Mouse (Mus musculus) intestine, postnatal 0 days (tissue): ENCODE measurements at regions not wholly inside any gene's neighbourhood (a gene's known extent, or its start where the extent isn't known, plus 50 kb on each side); places are given as distances from the start of the nearest gene placed in this dataset.

Experiments
- ATAC-seq: fragments of 200-750 bp; cut with Nextera tagmentation; 2 replicates; pipeline ENCODE4 v1.8.0; 2017; ENCODE audit warnings: mild to moderate bottlenecking, moderate TSS enrichment, moderate library complexity
- H3K27ac ChIP-seq: fragments of 300-500 bp; sonication (generic); 2 replicates; pipeline ENCODE4 v1.5.1; 2014; ENCODE audit warnings: mild to moderate bottlenecking, low read depth, low read length, moderate library complexity
- H3K27me3 ChIP-seq: fragments of 300-500 bp; sonication (generic); replicated peaks from 2 replicates; pipeline ENCODE4 v1.6.1; 2014; ENCODE audit warnings: low read length, mixed read lengths; ENCODE audit not compliant: control insufficient read depth, insufficient read depth
- H3K36me3 ChIP-seq: fragments of 300-500 bp; sonication (generic); 2 replicates; pipeline ENCODE4 v1.6.1; 2014; ENCODE audit warnings: mild to moderate bottlenecking, moderate library complexity; ENCODE audit not compliant: control insufficient read depth, insufficient read depth
- H3K4me1 ChIP-seq: fragments of 300-500 bp; sonication (generic); replicated peaks from 2 replicates; pipeline ENCODE4 v1.6.1; 2014; ENCODE audit warnings: antibody characterized with exemption, low read length, mixed read lengths; ENCODE audit not compliant: control insufficient read depth, insufficient read depth
- H3K4me2 ChIP-seq: fragments of 300-500 bp; sonication (generic); replicated peaks from 2 replicates; pipeline ENCODE4 v1.6.1; 2014; ENCODE audit warnings: low read depth, mild to moderate bottlenecking, moderate library complexity
- H3K4me3 ChIP-seq: fragments of 300-500 bp; sonication (generic); 2 replicates; pipeline ENCODE4 v1.5.1; 2014; ENCODE audit warnings: low read depth, low read length
- H3K9ac ChIP-seq: fragments of 300-500 bp; sonication (generic); 2 replicates; pipeline ENCODE4 v1.6.1; 2014; ENCODE audit warnings: mild to moderate bottlenecking, low read depth, low read length
- H3K9me3 ChIP-seq: fragments of 300-500 bp; sonication (generic); 2 replicates; pipeline ENCODE4 v1.6.1; 2016; ENCODE audit warnings: mixed run types; ENCODE audit not compliant: control insufficient read depth
- CTCF ChIP-seq: sonication (generic); IDR thresholded peaks from 2 replicates; pipeline ENCODE4 v1.5.1; 2016; ENCODE audit warnings: low read depth, mild to moderate bottlenecking, control low read depth, antibody characterized with exemption, moderate library complexity
- WGBS: fragments of 180-500 bp; shearing (Covaris S2); extraction: QIAGEN DNeasy Blood & Tissue Kit; methylation state at CpG from one replicate; pipeline ENCODE4 v1.1.7; 2014; 5-methylcytosine and 5-hydroxymethylcytosine counted together

- H3K9ac ChIP-seq, result no peak overlapping the region
- H3K9me3 ChIP-seq, result no peaks in the 10 kb centered on the region
- H3K27me3 ChIP-seq, result no peaks in the 10 kb centered on the region
- 85% methylated on average over 2 of the region's 2 CpGs for WGBS
- no peak for ATAC-seq
- H3K4me2 ChIP-seq, result no peak overlapping the region
- H3K36me3 ChIP-seq, result no peaks in the 10 kb centered on the region
- no peak for TF ChIP-seq CTCF
- H3K27ac ChIP-seq, result no peak overlapping the region
- H3K4me3 ChIP-seq, result no peak overlapping the region
- H3K4me1 ChIP-seq, result no peaks in the 10 kb centered on the region
Observed at GRCm38 (mm10) chr14:62159690-62160089, 132.7 kb upstream of the Rnaseh2b start.

GRCm38 (mm10) chr14:62163120-62163796, 129.1 kb upstream of the Rnaseh2b start:
- no peaks in the 10 kb centered on the region for H3K36me3 ChIP-seq
- no peak overlapping the region for H3K4me2 ChIP-seq
- H3K27ac ChIP-seq, result no peak overlapping the region
- no peaks in the 10 kb centered on the region for H3K4me1 ChIP-seq
- WGBS, result 57% methylated on average over 12 of the region's 12 CpGs
- H3K9ac ChIP-seq, result no peak overlapping the region
- no peaks in the 10 kb centered on the region for H3K9me3 ChIP-seq
- no peak for TF ChIP-seq CTCF
- H3K4me3 ChIP-seq, result no peak overlapping the region
- ATAC-seq, result no peak
- no peaks in the 10 kb centered on the region for H3K27me3 ChIP-seq

- Histone ChIP-seq H3K27ac (no peak overlapping the region), H3K4me1 (no peaks in the 10 kb centered on the region), H3K9me3 (no peaks in the 10 kb centered on the region), H3K36me3 (no peaks in the 10 kb centered on the region), H3K9ac (no peak overlapping the region), H3K4me2 (no peak overlapping the region), H3K4me3 (no peak overlapping the region), H3K27me3 (no peaks in the 10 kb centered on the region)
- no peak for TF ChIP-seq CTCF
- ATAC-seq, result no peak
- 69% methylated on average over 4 of the region's 4 CpGs for WGBS
Observed at GRCm38 (mm10) chr14:62164918-62165317, 127.5 kb upstream of the Rnaseh2b start.

GRCm38 (mm10) chr14:62166006-62166405, 126.4 kb upstream of the Rnaseh2b start:
- ATAC-seq, result no peak
- Histone ChIP-seq H3K4me2 (no peak overlapping the region), H3K36me3 (no peaks in the 10 kb centered on the region), H3K27ac (no peak overlapping the region), H3K4me1 (no peaks in the 10 kb centered on the region), H3K9me3 (no peaks in the 10 kb centered on the region), H3K27me3 (no peaks in the 10 kb centered on the region), H3K4me3 (no peak overlapping the region), H3K9ac (no peak overlapping the region)
- no peak for TF ChIP-seq CTCF
- 73% methylated on average over 1 of the region's 1 CpGs for WGBS

GRCm38 (mm10) chr14:62166596-62166995, 125.8 kb upstream of the Rnaseh2b start:
- 45% methylated on average over 5 of the region's 5 CpGs for WGBS
- no peak overlapping the region for H3K27ac ChIP-seq
- no peak overlapping the region for H3K9ac ChIP-seq
- ATAC-seq, result no peak
- no peaks in the 10 kb centered on the region for H3K4me1 ChIP-seq
- H3K36me3 ChIP-seq, result no peaks in the 10 kb centered on the region
- no peaks in the 10 kb centered on the region for H3K27me3 ChIP-seq
- TF ChIP-seq CTCF, result no peak
- H3K9me3 ChIP-seq, result no peaks in the 10 kb centered on the region
- no peak overlapping the region for H3K4me3 ChIP-seq
- H3K4me2 ChIP-seq, result no peak overlapping the region

- no peak for TF ChIP-seq CTCF
- no peak for ATAC-seq
- WGBS, result 55% methylated on average over 6 of the region's 6 CpGs
- Histone ChIP-seq H3K36me3 (no peaks in the 10 kb centered on the region), H3K4me1 (no peaks in the 10 kb centered on the region), H3K4me2 (no peak overlapping the region), H3K27ac (no peak overlapping the region), H3K9me3 (no peaks in the 10 kb centered on the region), H3K9ac (no peak overlapping the region), H3K4me3 (no peak overlapping the region), H3K27me3 (no peaks in the 10 kb centered on the region)
Observed at GRCm38 (mm10) chr14:62167090-62167489, 125.3 kb upstream of the Rnaseh2b start.
